Mouse (Mus musculus): ENCODE data around the gene Pigx.

Pigx gene

DNA sequence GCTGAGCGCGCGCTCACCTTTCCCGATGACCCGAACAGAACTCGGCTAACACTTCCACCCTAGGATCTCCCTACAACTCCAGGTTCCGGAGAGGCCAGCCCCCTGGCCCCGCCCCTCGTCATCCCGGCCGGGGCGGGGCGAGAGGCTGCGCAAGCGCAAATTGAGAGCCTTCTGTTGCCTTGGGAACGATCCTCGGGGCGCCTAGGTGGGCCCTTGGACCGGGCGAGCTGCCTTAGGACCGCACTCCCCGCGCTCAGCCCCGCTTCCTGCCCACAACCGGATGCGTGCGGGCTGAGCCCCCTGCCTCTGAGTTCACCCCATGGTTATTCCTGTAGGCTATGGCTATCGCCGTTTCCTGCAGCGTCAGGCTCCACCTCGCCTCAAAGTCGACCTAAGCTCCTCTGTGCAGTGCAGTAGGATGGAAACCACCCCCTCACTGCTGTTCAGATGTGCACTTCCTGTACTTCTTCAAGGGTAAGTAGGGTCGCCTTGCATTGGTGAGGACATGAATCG lies at the start of gene Pigx, which contains the start of gene Cep19:
Pigx (minus strand) TSS at position 103 of the 513 bp plus-strand sequence.
Cep19 (plus strand) TSS at position 163 of the 513 bp plus-strand sequence.
- peak; percentile 97 for DNase-seq (ENCODE audit: low read depth, low spot score)

DNA sequence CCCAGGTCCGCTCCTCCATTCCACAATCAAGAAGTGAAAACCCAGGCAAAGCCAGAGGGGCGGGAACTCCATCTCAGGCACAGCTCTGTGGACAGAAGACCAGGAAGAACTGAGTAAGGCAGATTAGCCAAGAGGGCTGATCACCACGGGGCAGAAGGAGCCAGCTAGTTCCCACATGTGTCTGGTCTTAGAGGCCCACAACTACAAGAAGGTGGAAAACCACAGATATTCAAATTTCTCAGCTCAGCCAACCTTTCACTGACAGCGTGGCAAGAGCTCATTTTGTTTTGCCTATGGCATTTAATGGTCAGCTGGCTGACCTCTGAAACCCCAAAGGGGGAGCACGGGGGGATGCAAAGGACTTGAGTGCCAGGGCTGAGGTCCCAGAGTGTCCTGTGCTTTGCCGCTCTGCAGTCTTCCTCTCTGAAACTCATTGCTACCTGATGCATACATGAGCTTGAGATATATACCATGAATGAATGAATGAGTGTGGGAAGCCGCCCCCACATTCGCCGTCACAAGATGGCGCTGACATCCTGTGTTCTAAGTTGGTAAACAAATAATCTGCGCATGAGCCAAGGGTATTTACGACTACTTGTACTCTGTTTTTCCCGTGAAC lies 48.2 kb upstream of the Pigx start:
- peak; percentile 39 for DNase-seq (ENCODE audit: low read depth, low spot score)

- DNase-seq (ENCODE audit: low read depth, low spot score): no peak
These were observed 45.1 kb upstream of the Pigx start for GRCm38 (mm10) chr16:32144592-32144991.

GRCm38 (mm10) chr16:32143766-32144165 lies 44.2 kb upstream of the Pigx start:
- DNase-seq (ENCODE audit: low read depth, low spot score): peak; percentile 48

- DNase-seq (ENCODE audit: low read depth, low spot score): no peak
These were observed 39.4 kb upstream of the Pigx start for GRCm38 (mm10) chr16:32138954-32139353.

DNA sequence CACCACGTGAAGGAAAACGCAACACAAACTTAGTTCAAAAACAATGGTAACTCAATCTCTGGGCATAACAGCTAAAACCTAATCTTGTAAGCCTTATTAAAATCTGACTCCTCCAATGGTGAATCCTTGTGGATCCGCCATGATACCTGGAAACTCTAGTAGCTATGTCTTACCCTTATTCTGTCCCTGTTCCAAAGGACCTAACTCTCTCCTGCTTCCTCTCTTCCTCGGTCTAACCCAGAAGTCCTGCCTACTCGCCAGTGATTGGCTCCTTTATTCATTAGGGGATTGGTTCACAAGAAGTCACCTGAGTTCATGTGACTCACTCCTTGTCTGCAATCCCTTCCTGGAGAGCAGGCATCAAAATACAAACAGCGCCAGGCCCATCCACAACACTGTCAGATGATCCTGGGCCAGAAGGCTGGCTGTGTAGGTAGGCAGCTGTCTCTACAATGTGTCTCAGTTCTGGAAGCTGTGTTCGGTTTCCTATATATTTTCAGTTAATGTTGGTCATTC lies 36.4 kb upstream of the Pigx start:
- DNase-seq (ENCODE audit: low read depth, low spot score): peak; percentile 87

- DNase-seq (ENCODE audit: low read depth, low spot score): no peak
These were observed 33.6 kb upstream of the Pigx start for GRCm38 (mm10) chr16:32133148-32133547.

GRCm38 (mm10) chr16:32130190-32130826 lies 30.8 kb upstream of the Pigx start:
- DNase-seq (ENCODE audit: low read depth, low spot score): peak; percentile 83

- DNase-seq (ENCODE audit: low read depth, low spot score): no peak
These were observed 30.1 kb upstream of the Pigx start for GRCm38 (mm10) chr16:32129449-32130189.

DNA sequence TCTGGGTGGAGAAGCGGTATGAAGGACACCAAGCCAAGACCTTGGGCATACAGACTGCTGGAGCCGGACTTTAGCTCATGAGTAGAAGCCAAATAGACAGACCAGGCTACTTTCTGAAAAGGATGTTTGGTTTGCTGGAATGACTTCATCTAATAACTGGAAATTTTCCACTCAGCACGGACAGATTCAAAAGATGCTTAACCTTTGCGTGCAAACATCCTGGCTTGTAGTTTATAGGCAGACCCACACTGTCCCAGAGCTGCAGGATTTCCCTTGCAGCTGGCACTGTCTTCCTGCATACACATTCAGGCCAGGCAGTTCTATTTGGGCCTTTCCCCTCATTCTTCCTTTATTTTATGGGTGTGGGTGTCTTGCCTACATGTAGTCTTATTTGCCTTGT lies 27.5 kb upstream of the Pigx start:
- DNase-seq (ENCODE audit: low read depth, low spot score): no peak

DNA sequence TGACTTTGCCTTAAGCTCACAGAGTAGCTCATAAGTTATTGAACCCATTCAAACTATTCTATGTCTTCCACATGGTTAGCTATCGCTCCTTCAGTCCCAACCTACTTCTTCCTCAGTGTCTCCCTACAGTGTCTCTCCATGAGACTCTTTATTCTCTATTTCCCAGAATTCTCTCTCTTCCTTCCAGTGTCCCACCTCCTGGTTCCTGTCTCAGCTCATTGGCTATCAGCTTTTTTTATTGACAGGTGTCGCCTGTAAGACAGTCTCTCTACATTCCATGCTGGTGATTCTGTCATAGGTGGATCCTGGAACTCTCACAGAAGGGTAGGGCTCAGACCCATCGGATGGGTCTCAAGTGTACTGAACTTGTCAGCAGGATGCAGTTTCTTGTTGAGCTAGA lies 25.8 kb upstream of the Pigx start:
- peak; percentile 79 for DNase-seq (ENCODE audit: low read depth, low spot score)

- DNase-seq (ENCODE audit: low read depth, low spot score): peak; percentile 71
These were observed 25.1 kb upstream of the Pigx start for GRCm38 (mm10) chr16:32124444-32125335.

- no peak for DNase-seq (ENCODE audit: low read depth, low spot score)
These were observed 24.5 kb upstream of the Pigx start for GRCm38 (mm10) chr16:32124020-32124419.

DNA sequence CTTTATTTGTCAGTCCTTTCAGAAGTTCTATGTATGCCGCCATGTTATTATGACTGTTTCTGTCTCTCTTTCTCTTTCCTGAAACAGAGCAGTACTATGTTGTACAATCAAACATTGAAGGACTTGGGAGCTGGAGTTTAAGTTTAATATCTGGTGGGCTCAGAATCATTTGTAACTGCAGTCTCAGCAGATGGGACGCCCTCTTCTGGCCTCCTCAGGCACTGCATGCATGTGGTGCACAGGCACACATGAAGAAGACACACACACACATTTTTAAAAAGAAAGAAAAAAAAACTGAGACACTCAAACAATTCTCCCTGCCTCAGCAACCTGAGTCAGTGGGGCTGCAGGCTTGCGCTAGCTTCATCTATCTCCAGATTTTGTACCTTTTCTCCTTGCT lies 20.9 kb upstream of the Pigx start:
- DNase-seq (ENCODE audit: low read depth, low spot score): peak; percentile 75

DNA sequence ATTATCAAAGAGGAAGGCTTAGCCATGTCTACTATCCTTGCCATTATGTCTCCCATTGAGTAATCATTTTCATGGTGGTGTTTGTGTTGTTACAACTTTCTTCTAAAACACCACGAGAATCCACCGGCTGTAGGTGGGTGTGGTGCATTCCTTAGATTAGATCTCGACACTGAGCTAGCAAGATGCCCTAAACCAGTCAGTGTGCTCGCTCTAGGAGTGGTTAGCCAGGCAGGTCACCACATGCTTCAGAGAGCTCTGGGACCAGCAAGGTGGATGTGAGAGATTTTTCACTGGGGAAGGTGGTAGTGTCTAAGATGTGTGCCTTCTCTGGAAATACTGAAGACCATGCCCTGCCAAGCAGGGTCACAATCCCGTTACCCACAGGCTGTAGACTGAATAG lies 16.6 kb upstream of the Pigx start:
- DNase-seq (ENCODE audit: low read depth, low spot score): peak; percentile 63

DNA sequence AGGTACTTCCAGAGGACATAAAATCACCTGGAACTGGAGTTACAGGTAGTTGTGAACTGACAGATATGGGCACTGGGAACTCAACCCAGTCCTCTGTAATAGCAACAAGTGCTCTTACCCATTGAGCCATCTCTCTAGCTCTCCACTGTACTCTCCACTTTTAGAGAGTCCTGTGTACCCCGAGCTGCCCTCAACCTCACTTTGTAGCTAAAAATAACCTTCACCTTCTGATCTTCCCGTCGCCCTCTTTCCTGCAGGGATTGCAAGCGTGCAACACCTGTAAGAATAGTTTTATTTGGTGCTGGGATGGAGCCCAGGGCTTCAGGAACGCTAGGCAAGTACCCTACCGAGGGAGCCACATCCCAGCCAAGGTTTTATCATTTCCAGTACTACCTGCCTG lies 16.2 kb upstream of the Pigx start:
- DNase-seq (ENCODE audit: low read depth, low spot score): no peak

DNA sequence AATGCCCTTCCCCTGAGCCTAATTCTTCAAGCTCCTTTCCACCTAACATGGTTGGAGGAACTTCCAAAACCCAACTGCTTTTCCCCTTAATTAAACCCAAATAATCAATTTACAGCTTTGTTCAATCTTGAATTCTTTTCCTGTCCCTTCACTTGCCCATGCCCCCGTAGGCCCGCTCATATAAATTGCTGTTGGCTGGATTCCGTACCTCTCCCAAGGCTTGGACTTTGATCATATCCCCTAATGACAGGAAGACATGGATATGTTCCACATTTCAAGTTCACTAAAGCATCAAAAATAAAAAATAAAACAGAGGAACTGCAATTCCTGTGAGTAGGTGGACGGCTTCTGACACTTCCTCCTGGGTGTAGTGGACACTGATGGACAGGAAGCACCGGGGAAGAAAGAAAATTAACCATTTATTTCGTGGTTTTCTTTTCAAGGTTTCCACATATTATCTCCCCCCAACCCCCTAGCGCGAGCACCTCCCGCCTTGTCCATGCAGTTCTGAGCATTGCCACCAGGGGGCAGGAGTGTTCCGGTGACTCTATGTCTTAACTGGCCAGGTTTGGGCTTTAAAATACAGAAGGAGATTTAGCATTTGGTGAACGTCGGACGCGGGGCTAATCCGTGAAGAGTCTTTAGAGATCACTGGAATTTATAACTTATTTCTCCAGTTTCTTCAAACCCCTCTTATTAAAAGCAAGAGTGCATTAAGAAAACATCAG lies 15.6 kb upstream of the Pigx start:
- peak; percentile 83 for DNase-seq (ENCODE audit: low read depth, low spot score)

DNA sequence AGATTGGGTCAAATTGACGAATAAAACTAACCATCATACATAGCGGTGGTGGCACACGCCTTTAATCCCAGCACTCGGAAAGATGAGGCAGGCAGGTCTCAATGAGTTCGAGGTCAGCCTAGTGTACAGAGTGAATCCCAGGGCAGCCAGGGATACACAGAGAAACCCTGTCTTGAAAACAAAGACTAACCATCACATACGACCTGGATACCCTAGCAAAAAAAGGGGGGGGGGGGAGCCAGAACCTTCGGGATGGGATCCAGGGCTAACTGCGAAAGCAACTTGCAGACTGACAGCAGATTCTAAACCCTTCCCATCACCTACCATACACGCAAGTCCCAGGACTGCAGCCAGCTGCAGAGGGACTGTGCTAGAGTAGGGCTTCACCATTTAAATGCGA lies 14.9 kb upstream of the Pigx start:
- DNase-seq (ENCODE audit: low read depth, low spot score): no peak

GRCm38 (mm10) chr16:32113541-32114218 lies 14.1 kb upstream of the Pigx start:
- DNase-seq (ENCODE audit: low read depth, low spot score): peak; percentile 79

Measured in ZHBTc4 (cell line).